In the genomic region with DNA sequence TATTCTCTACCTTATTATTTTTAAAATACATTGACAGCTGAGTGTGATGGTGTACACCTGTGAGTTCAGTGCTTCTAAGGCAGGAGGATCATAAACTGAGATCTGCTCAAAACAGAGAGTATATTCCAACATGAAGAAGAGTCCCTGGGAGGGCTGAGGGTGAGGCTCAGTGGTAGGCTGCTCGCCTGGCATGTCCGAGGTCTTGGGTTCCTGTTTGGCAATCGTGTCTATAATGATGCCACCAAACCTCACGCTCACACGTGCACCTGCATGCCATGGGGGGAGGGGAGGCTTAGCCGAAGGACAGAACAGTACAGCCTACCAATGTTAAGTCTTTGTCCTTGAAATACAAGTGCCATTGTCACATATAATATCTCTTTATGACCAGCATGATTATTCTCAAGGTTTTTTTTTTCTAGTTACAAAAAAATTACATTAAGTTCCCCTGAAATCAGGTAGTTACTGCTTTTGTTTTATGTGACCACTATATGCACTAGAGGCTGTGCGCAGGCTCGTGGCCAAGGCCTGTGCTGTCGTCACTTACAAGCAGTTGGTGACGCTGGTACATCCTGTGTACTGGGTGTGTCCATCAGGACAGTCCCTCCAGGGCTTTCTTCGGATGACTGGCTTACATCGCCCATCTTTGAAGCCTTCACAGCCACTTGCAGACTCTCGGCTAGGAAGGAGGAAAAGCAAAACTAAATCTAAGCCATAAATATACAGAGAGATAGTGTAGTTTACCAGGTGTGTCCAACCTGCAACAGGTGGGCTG, we compare ENCODE assay signal across 32 mouse cellular contexts.
DNase-seq lines count a peak whose midpoint lies in the region; ATAC-seq lines count a peak whose summit lies in the region.
"Had no signal": no experiment of that assay in that cellular context is flagged by ENCODE, and none has a peak within 500 bp of the region (broad histone marks: within the 10 kb centered on the region; RNA-seq: fewer than 3 reads in every experiment).

No protein-coding gene starts in this region.

- WGBS in limb, embryonic 11.5 days = 82% methylated on average over 13 of the region's 13 CpGs
- 94% methylated on average over 13 of the region's 13 CpGs for WGBS in hindbrain, embryonic 14.5 days

- no peaks in the 10 kb centered on the region for H3K9me3 ChIP-seq in limb, embryonic 11.5 days (ENCODE audit: control insufficient read depth, low read length)
- no peaks in the 10 kb centered on the region for H3K9me3 ChIP-seq in hindbrain, embryonic 14.5 days (ENCODE audit: control insufficient read depth, low read length)
- H3K9me3 ChIP-seq: embryonic facial prominence, embryonic 12.5 days; forebrain, embryonic 12.5 days; hindbrain, embryonic 10.5 days; kidney, embryonic 15.5 days; neural tube, embryonic 12.5 days; stomach, embryonic 15.5 days had no signal

- H3K36me3 ChIP-seq in limb, embryonic 11.5 days (ENCODE audit: control insufficient read depth, insufficient read depth, low read length) = no peaks in the 10 kb centered on the region
- no peaks in the 10 kb centered on the region for H3K36me3 ChIP-seq in splenic B cell, adult 2 months (ENCODE audit: control insufficient read depth, insufficient read depth, low read length, poor library complexity, severe bottlenecking)
- no peaks in the 10 kb centered on the region for H3K36me3 ChIP-seq in hindbrain, embryonic 14.5 days (replicated peaks; ENCODE audit: control insufficient read depth, insufficient read depth)
- H3K36me3 ChIP-seq: embryonic facial prominence, embryonic 12.5 days; forebrain, embryonic 12.5 days; neural tube, embryonic 12.5 days; stomach, embryonic 15.5 days had no signal

- no peak overlapping the region for H3K9ac ChIP-seq in limb, embryonic 11.5 days (ENCODE audit: low read length)
- H3K9ac ChIP-seq in hindbrain, embryonic 14.5 days = no peak overlapping the region
- H3K9ac ChIP-seq: embryonic facial prominence, embryonic 12.5 days; forebrain, embryonic 12.5 days; kidney, embryonic 15.5 days; liver, embryonic 14.5 days; lung, embryonic 14.5 days; neural tube, embryonic 12.5 days; stomach, embryonic 15.5 days had no signal

- peaks cover 19% of the 10 kb centered on the region for H3K4me1 ChIP-seq in limb, embryonic 11.5 days (ENCODE audit: control insufficient read depth, insufficient read depth, low read length)
- H3K4me1 ChIP-seq in hindbrain, embryonic 14.5 days (replicated peaks; ENCODE audit: control insufficient read depth, insufficient read depth, low read length) = no peaks in the 10 kb centered on the region
- H3K4me1 ChIP-seq: neural tube, embryonic 12.5 days had no signal

- no peak for ATAC-seq in limb, embryonic 11.5 days (ENCODE audit: insufficient number of reproducible peaks, low FRiP score, low TSS enrichment, low read depth)
- no peak for ATAC-seq in hindbrain, embryonic 14.5 days (ENCODE audit: low FRiP score)
- ATAC-seq: activated CD4-positive, CD25-positive, alpha-beta regulatory T cell, adult 4 months; CD4-positive, CD25-positive, alpha-beta regulatory T cell, adult 4 months; hindbrain, embryonic 16.5 days had no signal

- no peak overlapping the region for H3K4me3 ChIP-seq in limb, embryonic 11.5 days (ENCODE audit: low read depth, low read length)
- no peak overlapping the region for H3K4me3 ChIP-seq in hindbrain, embryonic 14.5 days (replicated peaks; ENCODE audit: low read length)
- H3K4me3 ChIP-seq: embryonic facial prominence, embryonic 12.5 days; forebrain, embryonic 12.5 days; hindbrain, embryonic 10.5 days; kidney, embryonic 15.5 days; left cerebral cortex, adult 2 months; myocyte; neural tube, embryonic 12.5 days; stomach, embryonic 15.5 days had no signal

- no peak overlapping the region for H3K4me2 ChIP-seq in limb, embryonic 11.5 days (ENCODE audit: low read depth, severe bottlenecking)
- no peak overlapping the region for H3K4me2 ChIP-seq in hindbrain, embryonic 14.5 days (replicated peaks)
- H3K4me2 ChIP-seq: embryonic facial prominence, embryonic 12.5 days; forebrain, embryonic 12.5 days; kidney, embryonic 15.5 days; lung, embryonic 14.5 days; midbrain, embryonic 11.5 days; neural tube, embryonic 12.5 days; stomach, embryonic 15.5 days had no signal

- DNase-seq in heart, adult 11 months = peak; percentile 91
- DNase-seq in heart, adult 8-10 months (ENCODE audit: low spot score) = no peak
- peak; percentile 34 for DNase-seq in thymus, postnatal 4 days
- no peak for DNase-seq in thymus, postnatal 0 days (ENCODE audit: low spot score)
- DNase-seq in limb, embryonic 11.5 days (ENCODE audit: low spot score) = no peak
- DNase-seq in splenic B cell, adult 2 months (ENCODE audit: low read depth, low spot score) = peak; percentile 39
- no peak for DNase-seq in lung, adult 18-20 months
- no peak for DNase-seq in hindbrain, embryonic 14.5 days (ENCODE audit: low spot score)
- DNase-seq: adrenal gland, adult 8-10 months; cerebellum, adult 9-10 months; cerebellum, postnatal 36 days; gastrocnemius, postnatal 14 days; heart, postnatal 14 days; kidney, adult 18-20 months; kidney, postnatal 25 days; liver; lung, embryonic 14.5 days; lung, postnatal 14 days; right cerebral cortex, postnatal 4 days had no signal

- H3K27ac ChIP-seq in limb, embryonic 11.5 days (replicated peaks; ENCODE audit: low read depth, low read length) = 0 out of 2 replicates have a peak overlapping the region, but pooled peaks have one; percentile 4
- H3K27ac ChIP-seq in hindbrain, embryonic 14.5 days = no peak overlapping the region
- H3K27ac ChIP-seq: embryonic facial prominence, embryonic 12.5 days; forebrain, embryonic 12.5 days; hindbrain, embryonic 10.5 days; kidney, embryonic 15.5 days; left cerebral cortex, adult 2 months; liver, embryonic 14.5 days; neural tube, embryonic 12.5 days; stomach, embryonic 15.5 days had no signal

- no peaks in the 10 kb centered on the region for H3K27me3 ChIP-seq in limb, embryonic 11.5 days (ENCODE audit: control insufficient read depth, insufficient read depth, low read length)
- H3K27me3 ChIP-seq in splenic B cell, adult 2 months (ENCODE audit: control insufficient read depth, insufficient read depth, low read length, poor library complexity, severe bottlenecking) = no peaks in the 10 kb centered on the region
- H3K27me3 ChIP-seq in hindbrain, embryonic 14.5 days (ENCODE audit: control insufficient read depth, insufficient read depth, low read length) = no peaks in the 10 kb centered on the region
- H3K27me3 ChIP-seq: embryonic facial prominence, embryonic 12.5 days; kidney, embryonic 15.5 days; neural tube, embryonic 12.5 days; stomach, embryonic 15.5 days had no signal

Comparison
In these comparisons a context has a peak if more than half of its experiments do, and no peak if none do; other contexts are left out.
1. DNase-seq: peak in heart, adult 11 months (single experiment), thymus, postnatal 4 days (single experiment) and splenic B cell, adult 2 months (single experiment); none in heart, adult 8-10 months (single experiment), thymus, postnatal 0 days (single experiment), limb, embryonic 11.5 days (single experiment), lung, adult 18-20 months (0 of 2) and hindbrain, embryonic 14.5 days (single experiment).